Mouse (Mus musculus) E14TG2a.4 (cell line): Measurements from ENCODE around the gene Vmn2r115.
"Not testable (repeated sequence)": the region's sequence is repeated elsewhere in the genome, so short reads cannot be mapped to it uniquely, and the experiment has no call there.

Experiments
- H3K27me3 ChIP-seq: 2 replicates; pipeline ENCODE4 v1.6.1; 2014; ENCODE audit warnings: low read length, control low read depth; ENCODE audit not compliant: insufficient read depth
- H3K36me3 ChIP-seq: 2 replicates; pipeline ENCODE4 v1.6.1; 2014; ENCODE audit warnings: low read length, control low read depth; ENCODE audit not compliant: insufficient read depth
- H3K4me1 ChIP-seq: replicated peaks from 2 replicates; pipeline ENCODE4 v1.6.1; 2014; ENCODE audit warnings: low read depth, low read length, control low read depth
- H3K4me3 ChIP-seq: replicated peaks from 2 replicates; pipeline ENCODE4 v1.5.1; 2014; ENCODE audit warnings: mild to moderate bottlenecking, low read length
- H3K9me3 ChIP-seq: 2 replicates; pipeline ENCODE4 v1.6.1; 2014; ENCODE audit warnings: low read length, control low read depth
- CTCF ChIP-seq: conservative IDR thresholded peaks from 2 replicates; pipeline ENCODE4 v1.5.1; 2014; ENCODE audit warnings: low read length
- NANOG ChIP-seq: IDR thresholded peaks from 2 replicates; pipeline ENCODE4 v1.6.1; 2014; ENCODE audit warnings: borderline replicate concordance, low read length, mixed read lengths
- POU5F1 ChIP-seq: IDR thresholded peaks from 2 replicates; pipeline ENCODE4 v1.6.1; 2014; ENCODE audit warnings: low read length, borderline replicate concordance

The Vmn2r115 gene

DNA sequence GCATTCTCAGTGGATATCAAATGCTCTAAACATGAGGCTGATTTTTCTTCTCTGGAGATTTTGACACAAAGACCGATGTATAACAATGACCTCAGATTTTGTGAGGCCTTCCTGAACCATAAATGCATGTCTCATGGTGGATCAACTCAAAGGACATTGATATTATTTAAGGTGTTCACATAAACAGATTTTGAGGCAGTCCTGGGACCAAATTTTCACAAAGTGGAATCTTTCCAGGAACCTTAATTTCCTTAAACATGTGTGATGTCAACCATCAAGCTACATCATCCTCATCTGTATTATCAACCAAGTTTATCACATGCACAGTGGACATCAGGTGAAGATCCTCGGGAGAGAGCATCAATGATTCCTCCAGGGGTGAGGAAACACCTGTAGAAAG is at the start of gene Vmn2r115:
Gene Vmn2r115, plus strand, starts transcription at position 301 of the 400 bp plus-strand sequence.
- H3K4me3 ChIP-seq, H3K36me3 ChIP-seq, H3K4me1 ChIP-seq, H3K27me3 ChIP-seq, H3K9me3 ChIP-seq: not testable (repeated sequence)

DNA sequence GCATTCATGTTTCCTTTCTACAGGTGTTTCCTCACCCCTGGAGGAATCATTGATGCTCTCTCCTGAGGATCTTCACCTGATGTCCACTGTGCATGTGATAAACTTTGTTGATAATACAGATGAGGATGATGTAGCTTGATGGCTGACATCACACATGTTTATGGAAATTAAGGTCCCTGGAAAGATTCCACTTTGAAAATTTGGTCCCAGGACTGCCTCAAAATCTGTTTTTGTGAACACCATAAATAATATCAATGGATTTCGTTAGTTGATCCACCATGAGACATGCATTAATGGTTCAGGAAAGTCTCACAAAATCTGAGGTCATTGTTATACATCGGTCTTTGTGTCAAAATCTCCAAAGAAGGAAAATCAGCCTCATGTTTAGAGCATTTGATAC is 31.1 kb upstream of the Vmn2r115 start, which contains the start of gene Vmn2r114:
Gene Vmn2r114, minus strand, starts transcription at position 101 of the 400 bp plus-strand sequence.
- H3K36me3 ChIP-seq, H3K27me3 ChIP-seq, H3K9me3 ChIP-seq, H3K4me1 ChIP-seq, H3K4me3 ChIP-seq: not testable (repeated sequence)

DNA sequence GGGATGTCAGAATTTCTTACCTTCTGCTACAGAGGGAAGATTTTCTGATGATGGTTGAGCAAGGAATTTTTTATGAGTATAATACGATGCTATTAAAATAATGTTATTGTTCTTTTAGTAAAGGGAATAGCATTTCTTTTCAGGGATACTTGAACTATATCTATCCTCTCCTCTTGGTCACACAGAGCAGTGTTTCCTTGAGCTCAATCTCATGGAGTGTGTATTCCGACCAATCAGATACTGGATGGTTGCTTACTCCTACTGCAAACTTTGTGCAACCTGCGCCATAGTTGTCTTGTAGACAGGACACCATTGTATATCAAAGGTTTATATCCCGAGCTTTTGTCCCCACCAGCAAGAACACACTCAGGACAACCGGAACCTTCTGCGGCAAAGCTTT is 12.9 kb upstream of the Vmn2r115 start:
- no peaks in the 10 kb centered on the region for H3K36me3 ChIP-seq
- no peak for TF ChIP-seq CTCF
- TF ChIP-seq NANOG, result no peak
- TF ChIP-seq POU5F1, result no peak
- no peaks in the 10 kb centered on the region for H3K27me3 ChIP-seq
- no peaks in the 10 kb centered on the region for H3K4me1 ChIP-seq
- H3K9me3 ChIP-seq, result peaks cover 31% of the 10 kb centered on the region
- no peak overlapping the region for H3K4me3 ChIP-seq

DNA sequence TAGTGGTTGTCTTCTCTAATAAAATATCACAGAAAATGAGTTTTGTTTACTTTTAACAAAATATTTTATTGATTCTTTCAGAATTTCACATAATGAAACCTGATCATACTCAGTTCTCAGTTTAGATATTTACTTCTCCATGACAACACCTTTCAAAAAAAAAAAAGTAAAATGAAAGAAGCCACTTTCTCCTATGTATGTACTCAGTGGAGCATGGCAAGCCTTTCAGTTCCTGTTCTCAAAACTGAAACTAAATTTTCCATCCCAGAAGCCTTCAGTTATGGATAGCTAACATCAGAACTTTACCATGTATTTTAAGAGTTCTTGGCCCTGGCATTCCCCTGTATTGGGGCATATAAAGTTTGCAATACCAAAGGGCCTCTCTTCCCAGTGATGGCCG is 8.1 kb downstream of the Vmn2r115 start:
- TF ChIP-seq NANOG (no peak), CTCF (no peak), POU5F1 (no peak)
- H3K9me3 ChIP-seq, result no peaks in the 10 kb centered on the region

DNA sequence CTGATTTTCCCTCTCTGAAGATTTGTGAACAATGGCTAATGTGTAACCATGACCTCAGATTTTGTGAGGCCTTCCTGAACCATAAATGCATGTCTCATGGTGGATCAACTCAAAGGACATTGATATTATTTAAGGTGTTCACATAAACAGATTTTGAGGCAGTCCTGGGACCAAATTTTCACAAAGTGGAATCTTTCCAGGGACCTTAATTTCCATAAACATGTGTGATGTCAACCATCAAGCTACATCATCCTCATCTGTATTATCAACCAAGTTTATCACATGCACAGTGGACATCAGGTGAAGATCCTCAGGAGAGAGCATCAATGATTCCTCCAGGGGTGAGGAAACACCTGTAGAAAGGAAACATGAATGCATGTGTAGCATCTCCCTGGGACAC is 40.8 kb downstream of the Vmn2r115 start, which contains the start of gene Vmn2r116:
Gene Vmn2r116, plus strand, starts transcription at position 301 of the 400 bp plus-strand sequence.
- not testable (repeated sequence) for H3K27me3 ChIP-seq, H3K9me3 ChIP-seq, H3K4me1 ChIP-seq

More for the DNA sequence above, 8.1 kb downstream of the Vmn2r115 start:
- H3K27me3 ChIP-seq, result no peaks in the 10 kb centered on the region
- no peaks in the 10 kb centered on the region for H3K4me1 ChIP-seq
- no peaks in the 10 kb centered on the region for H3K36me3 ChIP-seq
- H3K4me3 ChIP-seq, result no peak overlapping the region

More for the DNA sequence above, 40.8 kb downstream of the Vmn2r115 start, which contains the start of gene Vmn2r116:
- H3K4me3 ChIP-seq, H3K36me3 ChIP-seq: not testable (repeated sequence)
